Mouse (Mus musculus) left cerebral cortex, postnatal 4 days (tissue): ENCODE measurements around the gene Kcns1. TPM values are rescaled to one million over a fixed set of nuclear protein-coding genes. Genes with fewer than 3 reads are reported as not detected.

Experiments
- DNase-seq: peaks from one replicate; pipeline ENCODE4 v3.0.0-alpha.2; 2022
- intact Hi-C: fragments of 180-260 bp; cut with DNase I; formaldehyde crosslinking; loops from one replicate; pipeline ENCODE4 v1.15.1; 2025
- total RNA-seq, 2 experiments: library from RNA; stranded (reverse); gene quantifications; 2 replicates each; pipeline ENCODE4 v1.2.3; 2021

The Kcns1 gene
- total RNA-seq, 2 experiments from 2014 or later: 8.1 to 9.0 TPM

- intact Hi-C loops: loop anchor here (10.0 kb wide), 1 partner anchor 170 kb away; no protein-coding TSS in a partner anchor
These were observed 3.9 kb upstream of the Kcns1 start for GRCm38 (mm10) chr2:164174649-164175395.

DNA sequence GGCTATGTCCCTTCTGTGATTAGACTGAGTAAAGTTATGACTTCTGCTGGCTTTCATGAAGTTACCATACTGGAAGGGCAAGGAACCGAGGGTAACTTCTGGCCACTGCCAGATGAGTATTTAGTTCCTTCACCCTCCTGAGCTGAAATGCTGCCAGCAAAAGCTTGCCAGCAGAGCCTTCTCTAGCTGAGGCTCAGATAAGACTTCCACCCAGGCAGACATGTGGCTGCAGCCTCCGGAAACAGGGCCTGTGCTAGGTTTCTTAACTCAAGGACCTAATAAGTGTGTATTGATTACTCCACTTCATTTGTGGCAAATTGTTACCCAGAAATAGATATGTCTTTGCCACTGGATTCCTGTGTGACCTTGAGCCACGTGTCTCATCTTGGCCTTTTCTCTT, 2.5 kb upstream of the Kcns1 start:
- no peak for DNase-seq
- intact Hi-C loops: loop anchor here (10.0 kb wide), 1 partner anchor 171 kb away; no protein-coding TSS in a partner anchor

More at GRCm38 (mm10) chr2:164174649-164175395, 3.9 kb upstream of the Kcns1 start:
- no peak for DNase-seq

GRCm38 (mm10) chr2:164170326-164170725, 587 bp downstream of the Kcns1 start:
- intact Hi-C loops: loop anchor here (10.0 kb wide), 1 partner anchor 174 kb away; no protein-coding TSS in a partner anchor
- no peak for DNase-seq

GRCm38 (mm10) chr2:164168571-164168946, 2.4 kb downstream of the Kcns1 start:
- intact Hi-C loops: no loop called here

DNA sequence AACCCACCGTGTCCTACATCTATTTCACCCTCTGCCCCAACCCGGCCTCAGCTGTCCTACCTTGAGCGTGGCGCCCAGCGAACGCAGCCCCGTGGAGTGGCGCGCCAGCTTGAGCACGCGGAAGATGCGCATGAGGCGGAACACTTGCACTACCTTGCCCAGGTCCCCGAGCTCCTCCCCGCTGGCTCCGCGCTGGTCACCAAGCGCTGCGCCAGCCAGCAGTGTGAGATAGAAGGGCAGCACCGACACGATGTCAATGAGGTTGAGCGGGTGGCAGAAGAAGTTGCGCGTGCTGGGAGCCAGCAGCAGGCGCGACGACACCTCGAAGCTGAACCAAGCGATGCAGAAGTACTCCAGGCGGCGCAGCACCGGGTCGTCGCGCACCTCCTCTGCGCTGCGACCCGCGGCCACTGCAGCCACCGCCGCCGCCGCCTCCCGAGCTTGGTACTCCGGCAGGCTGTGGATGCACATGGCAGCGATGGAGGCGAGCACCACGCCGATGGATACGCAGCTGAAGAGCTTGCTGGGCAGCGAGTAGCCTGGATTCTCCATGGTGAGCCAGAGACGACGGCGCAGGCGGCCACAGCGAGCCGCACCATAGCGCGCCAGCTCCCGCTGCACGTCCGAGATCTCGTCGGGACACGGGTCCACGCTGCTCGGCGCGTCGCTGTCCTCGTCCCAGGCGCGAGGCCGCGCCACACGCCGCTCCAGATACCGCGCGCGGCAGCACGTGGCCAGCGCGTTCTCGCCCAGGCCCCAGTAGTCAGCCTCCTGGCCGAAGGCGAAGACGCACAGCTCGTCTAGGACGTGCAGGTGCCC, 3.0 kb downstream of the Kcns1 start:
- intact Hi-C loops: no loop called here
- DNase-seq: no peak

More at GRCm38 (mm10) chr2:164168571-164168946, 2.4 kb downstream of the Kcns1 start:
- no peak for DNase-seq

- intact Hi-C loops: no loop called here
- no peak for DNase-seq
These were observed 6.0 kb downstream of the Kcns1 start for GRCm38 (mm10) chr2:164164941-164165340.

- no peak for DNase-seq
- intact Hi-C loops: no loop called here
These were observed 9.3 kb downstream of the Kcns1 start for GRCm38 (mm10) chr2:164161515-164162055.

DNA sequence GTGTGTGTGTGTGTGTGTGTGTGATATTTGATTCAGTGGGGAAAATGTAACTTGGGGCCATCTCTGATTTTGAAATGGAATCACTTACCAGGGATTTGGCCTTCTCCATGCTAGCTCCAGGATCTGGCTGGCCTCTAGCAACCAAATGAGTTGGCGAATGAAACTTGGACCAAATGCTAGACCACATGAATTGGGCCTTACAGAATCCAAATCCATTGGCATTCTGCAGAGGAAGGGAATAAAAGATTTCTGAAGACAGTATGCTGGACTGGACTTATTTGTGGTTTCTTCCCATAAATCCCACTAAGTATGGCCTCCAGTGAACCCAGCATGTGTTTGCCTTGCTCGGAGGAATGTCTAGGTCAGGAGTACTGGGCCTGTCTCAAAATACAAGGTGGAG, 12.1 kb downstream of the Kcns1 start:
- intact Hi-C loops: no loop called here
- no peak for DNase-seq

DNA sequence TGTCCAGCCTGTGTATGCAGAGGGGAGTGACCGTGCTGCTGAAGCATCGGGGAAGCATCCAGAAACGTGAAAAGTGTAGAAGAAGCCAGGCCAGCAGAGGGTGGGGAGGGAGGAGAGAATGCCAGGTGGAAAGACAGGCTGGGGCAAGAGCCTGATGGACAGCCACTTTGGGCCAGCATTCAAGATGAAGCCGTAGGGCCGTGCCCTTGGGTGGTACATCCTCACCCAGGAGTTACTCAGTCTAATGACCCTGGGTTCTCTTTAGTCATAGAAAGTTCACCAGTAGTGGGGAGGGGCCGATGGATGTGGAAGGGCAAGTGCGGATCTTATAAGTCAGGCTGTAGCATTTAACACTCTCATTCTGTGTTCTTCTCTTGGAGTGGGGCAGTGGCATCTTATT, 14.8 kb downstream of the Kcns1 start:
- intact Hi-C loops: no loop called here
- DNase-seq: no peak

DNA sequence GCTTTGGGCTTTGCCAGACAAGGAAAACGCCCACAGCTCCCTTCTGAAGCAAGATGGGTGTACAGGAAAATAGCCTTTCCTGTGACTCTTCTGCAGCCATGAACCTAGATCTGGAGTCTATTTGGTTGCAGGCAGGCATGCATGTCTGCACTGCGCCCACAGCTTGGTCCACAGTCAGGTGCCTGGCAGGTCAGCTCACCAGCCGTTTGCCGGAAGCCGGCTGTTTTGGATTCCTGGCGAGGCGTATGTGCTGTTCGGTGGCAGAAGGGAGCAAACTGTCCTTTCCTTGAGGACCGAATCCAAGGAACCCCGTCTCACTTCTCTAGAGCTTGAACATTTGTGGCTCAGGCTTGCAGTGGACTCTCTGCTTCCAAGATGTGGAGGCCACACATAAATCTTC, 16.9 kb downstream of the Kcns1 start:
- intact Hi-C loops: no loop called here
- no peak for DNase-seq

DNA sequence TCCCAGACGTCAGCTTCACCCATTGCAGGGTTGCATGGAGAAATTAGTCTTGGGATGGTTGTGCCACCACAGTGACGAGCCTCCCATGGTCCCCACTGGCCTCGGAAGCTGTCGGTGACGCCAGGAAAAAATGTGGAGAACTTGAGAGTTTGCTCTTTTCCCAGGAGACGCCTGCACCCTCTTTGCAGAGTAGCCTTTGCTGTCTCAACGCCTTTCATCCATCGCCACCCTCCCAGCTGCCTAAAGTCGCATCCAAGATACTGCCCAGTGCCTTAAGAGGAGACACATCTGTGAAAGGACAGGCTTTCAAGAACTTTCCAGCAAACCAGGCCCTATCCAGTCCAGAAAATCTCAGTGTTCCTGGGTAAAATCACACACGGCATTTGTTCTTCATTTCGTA, 18.6 kb downstream of the Kcns1 start:
- DNase-seq: no peak
- intact Hi-C loops: no loop called here

DNA sequence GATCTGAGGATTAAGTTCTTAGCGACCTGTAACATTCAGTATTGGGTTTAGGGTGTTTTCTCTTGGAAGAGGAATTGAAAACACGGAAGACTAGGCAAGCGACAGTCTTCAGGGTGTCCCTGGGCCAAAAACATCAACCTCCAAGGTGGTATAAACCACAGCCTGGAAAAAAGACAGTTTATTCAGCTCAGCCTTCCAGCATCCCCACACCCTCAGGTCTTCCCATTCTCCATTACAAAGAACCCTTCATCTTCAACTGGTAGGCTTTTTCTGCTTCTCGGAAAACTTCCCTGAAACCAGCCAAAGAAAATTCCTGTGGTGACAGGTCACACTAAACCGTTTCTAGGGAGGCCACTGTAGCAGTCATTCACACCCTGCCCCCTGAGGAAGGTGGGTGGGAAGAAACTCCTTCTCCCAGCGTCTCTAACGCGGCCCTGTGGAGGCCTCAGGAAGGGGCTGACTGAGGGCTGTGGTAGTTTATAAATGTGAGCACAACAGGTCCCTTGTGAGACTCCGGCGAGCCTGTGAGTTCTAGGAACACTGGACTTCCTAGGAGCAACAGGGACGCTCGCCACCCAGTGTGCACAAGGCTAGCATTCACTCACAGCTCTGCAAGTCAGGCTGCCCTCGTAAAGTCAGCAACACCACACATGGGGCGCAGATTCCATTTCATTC, 20.7 kb downstream of the Kcns1 start:
- DNase-seq: no peak
- intact Hi-C loops: no loop called here

- intact Hi-C loops: no loop called here
These were observed 24.4 kb downstream of the Kcns1 start for GRCm38 (mm10) chr2:164146556-164146955.

GRCm38 (mm10) chr2:164144541-164144940, 26.4 kb downstream of the Kcns1 start:
- DNase-seq: no peak
- intact Hi-C loops: no loop called here

More at GRCm38 (mm10) chr2:164146556-164146955, 24.4 kb downstream of the Kcns1 start:
- DNase-seq: no peak

DNA sequence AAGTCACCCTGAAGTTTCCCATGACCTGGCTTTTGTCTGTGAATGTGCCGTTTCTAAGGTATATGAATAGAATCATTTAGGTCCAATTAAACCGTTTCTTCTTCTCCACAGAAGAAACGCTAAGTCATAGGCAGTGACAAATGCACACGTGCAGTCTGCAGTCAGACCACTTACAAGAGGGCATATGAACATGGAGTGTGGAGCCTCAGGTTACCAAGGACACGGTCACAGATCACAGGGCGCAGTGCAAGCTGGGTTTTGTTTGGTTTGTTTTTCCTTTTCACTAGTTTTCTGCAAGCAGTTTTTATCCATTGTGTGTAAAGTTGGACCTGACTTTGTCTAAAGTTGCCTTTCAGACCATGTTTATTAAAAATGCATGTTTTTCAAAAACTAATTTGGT, 26.9 kb downstream of the Kcns1 start:
- no peak for DNase-seq
- intact Hi-C loops: no loop called here

GRCm38 (mm10) chr2:164142021-164142420, 28.9 kb downstream of the Kcns1 start:
- intact Hi-C loops: no loop called here
- peak; percentile 21 for DNase-seq

GRCm38 (mm10) chr2:164137754-164138153, 33.2 kb downstream of the Kcns1 start:
- no peak for DNase-seq
- intact Hi-C loops: no loop called here

GRCm38 (mm10) chr2:164136393-164136792, 34.5 kb downstream of the Kcns1 start:
- intact Hi-C loops: no loop called here
- no peak for DNase-seq

DNA sequence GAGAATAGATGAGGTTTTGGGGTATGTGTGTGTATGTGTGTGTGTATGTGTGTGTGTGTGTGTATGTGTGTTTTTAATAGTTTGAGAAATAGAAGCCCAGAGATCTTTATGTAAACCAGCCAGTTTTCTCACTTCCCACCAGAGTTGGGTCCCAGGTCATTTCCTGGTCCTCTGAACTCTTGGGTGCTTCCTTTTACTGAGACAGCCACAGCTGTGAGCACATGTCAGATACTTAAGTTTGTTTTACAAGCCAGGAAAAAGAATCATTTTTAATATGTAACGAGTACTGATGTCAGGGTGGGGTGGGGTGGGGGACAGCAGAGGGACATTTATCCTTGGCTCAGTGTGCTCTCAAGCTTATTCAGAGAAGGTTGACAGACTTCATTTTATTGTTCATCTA, 35.5 kb downstream of the Kcns1 start:
- DNase-seq: no peak
- intact Hi-C loops: no loop called here

- DNase-seq: peak; percentile 32
- intact Hi-C loops: no loop called here
These were observed 36.4 kb downstream of the Kcns1 start for GRCm38 (mm10) chr2:164134563-164134962.

GRCm38 (mm10) chr2:164131586-164131985, 39.3 kb downstream of the Kcns1 start:
- intact Hi-C loops: no loop called here

More at GRCm38 (mm10) chr2:164131586-164131985, 39.3 kb downstream of the Kcns1 start:
- no peak for DNase-seq
